Mouse (Mus musculus) heart, adult 18-20 months (tissue): ENCODE data around the gene Clta. TPM values are rescaled to one million over a fixed set of nuclear protein-coding genes. Genes with fewer than 3 reads are reported as not detected.
"Not testable (repeated sequence)": the region's sequence is repeated elsewhere in the genome, so short reads cannot be mapped to it uniquely, and the experiment has no call there.

Source experiments
- DNase-seq, 2 experiments: peaks; one replicate each; pipeline ENCODE4 v3.0.0; 2021 to 2022; ENCODE audit warnings: mixed read lengths in 1 of 2
- total RNA-seq, 2 experiments: library from RNA; stranded (reverse); gene quantifications; 2 replicates each; pipeline ENCODE4 v1.2.3; 2021

The Clta gene
- total RNA-seq, 2 experiments from 2014 or later, result 79.0 to 83.2 TPM

DNA sequence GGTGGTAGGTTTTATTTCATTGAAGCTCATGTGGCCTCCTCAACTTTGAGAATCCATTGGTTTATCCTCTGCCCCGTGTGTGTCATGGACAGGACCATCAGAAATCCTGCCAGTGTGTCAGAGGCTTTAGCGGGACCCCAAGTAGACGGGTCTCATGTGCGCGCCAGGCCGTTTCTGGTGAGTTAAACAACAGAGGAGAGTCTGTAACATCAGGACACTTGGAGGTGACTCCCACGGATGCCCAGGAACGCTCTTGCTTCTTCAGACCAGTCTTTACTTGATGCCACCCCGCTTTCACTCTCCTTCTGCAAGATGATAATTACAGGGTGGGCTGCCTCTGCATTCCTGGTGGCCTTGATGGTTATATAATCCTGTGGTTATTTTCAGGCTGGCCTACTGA lies 19.4 kb downstream of the Clta start:
- DNase-seq, result no peak

DNA sequence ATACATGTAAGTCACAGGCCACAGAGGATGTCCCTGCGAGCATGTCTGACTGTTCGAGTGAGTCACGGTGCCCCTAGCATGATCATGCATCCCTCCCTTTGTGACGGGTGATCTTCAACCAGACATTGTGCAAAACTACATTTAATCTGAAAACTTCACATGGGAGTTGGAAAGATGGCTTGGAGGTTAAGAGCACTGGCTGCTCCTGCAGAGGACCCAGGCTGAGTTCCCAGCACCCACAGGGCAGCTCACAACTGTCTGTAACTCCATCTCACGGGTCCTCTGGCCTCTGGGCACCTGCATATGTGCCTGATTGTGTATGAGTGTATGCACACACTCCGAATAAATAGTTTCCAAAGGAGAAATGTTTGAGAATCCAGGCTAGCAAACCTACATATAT lies 20.0 kb downstream of the Clta start:
- DNase-seq, result no peak

DNA sequence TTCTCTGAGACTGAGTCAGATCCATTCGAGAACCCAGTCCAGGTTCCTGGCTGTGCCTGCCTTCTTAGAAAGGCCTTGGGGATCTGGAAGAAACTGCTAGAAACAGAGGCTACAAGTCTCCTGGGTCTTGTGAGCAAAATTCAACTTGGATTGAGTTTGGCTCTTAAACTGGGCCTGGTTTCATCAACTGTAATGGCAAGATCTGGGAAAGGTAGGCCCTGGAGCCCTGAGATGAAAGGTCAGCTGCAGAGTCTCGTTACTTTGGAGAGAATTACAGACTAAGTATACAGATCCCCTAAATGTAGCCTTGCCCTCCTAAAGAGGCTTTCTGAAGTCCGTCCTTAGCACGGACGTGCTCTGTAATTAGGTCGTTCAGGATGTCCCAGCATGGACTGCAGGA lies 21.3 kb downstream of the Clta start:
- DNase-seq, result no peak

DNA sequence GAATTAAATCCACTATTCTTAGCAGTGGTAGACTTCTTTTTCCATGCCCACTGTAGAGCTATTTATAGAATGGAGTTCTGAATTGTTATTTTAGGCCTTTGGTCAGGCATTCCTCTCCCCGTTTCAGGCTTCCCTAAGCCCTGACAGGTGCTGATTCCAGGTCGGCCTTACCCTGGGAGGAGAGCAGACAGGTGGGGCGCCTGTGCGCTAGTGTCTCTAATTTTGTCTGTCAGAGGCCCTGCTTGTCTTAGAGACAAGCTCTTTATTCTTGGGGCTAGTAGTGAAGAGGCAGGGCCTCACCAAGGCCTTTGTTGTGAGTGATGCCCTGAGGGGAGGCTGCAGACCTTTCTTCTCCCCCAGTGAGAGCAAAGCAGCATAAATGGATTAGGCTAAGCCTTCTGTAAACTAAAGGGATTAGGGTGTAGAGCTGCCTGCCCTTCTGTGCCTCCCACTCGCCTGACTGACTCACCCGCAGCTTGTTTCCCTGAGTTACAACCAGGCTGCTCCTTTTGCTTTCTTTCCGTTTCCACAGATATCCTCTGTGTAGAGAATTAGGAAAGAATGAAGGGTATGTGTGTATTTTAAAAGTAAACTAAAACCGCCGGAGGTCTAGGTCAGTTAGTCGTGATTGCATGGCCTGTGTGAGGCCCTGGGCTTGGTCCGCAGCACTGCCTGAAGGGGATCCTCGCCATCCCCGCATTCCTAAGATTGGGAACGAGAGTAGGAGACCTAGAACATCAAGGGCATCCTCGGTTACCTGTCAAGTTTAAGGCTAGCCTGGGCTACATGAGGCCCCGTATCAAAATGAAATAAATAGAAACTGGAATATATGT lies 24.3 kb downstream of the Clta start:
- peak; percentile 34 to 54 for DNase-seq

DNA sequence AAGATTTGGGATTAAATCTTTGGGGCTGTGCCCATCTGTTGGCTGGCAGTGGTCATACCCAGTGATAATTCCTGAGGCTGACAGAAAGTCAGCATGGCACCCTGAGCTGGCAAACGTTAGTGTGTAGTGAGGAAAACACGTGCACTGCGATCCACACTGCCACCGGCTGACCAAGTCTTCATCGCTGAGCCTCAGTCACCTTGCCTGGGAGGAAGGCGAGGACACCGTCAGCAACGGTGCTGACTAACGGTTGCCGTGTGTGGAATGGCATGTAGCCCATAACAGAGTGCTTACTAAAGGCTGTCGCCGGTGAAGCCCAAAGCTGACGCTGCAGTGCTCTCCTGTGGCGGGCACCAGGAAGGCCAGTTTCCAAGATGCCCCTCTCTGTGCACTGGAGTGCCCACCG lies 25.4 kb downstream of the Clta start:
- peak; percentile 55 to 75 for DNase-seq

DNA sequence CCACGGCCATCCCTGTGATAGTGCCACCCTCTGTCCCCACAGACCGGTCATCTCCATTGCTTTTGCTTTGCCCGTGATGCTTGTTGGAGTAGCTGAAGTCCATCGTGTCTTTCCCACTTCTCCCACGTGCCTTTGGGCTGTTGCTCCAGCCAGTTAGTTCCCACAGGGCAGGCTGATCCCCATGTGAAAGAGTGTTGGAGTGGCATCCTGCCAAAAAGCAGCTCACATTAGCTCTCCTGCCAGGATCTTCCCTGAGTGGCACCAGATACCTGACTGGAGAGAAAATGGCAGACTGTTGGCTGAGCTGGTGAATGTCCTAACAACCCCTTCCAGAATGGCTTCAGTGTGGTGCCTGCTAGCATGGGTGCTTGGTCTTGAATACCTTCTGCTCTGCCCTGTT lies 27.3 kb downstream of the Clta start:
- DNase-seq, result peak; percentile 63 to 76

DNA sequence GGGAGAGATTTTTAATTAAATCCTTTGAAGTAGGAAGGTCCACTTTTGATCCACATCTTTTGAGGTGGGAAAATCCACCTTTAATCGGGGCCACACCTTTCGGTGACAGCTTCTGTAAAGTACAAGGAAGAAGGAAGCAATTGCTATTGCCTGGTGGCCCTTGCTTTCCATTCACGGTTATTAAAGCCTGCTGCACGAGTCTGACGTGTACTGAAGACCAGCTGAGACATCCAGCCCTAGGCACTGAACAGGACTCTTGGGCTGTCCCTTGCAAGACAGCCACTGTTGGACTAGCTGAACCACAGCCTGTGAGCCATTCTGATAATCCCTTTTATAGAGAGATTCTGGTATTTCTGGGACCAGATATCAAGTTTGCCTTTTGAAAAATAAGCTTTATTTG lies 32.2 kb downstream of the Clta start:
- DNase-seq, result no peak

DNA sequence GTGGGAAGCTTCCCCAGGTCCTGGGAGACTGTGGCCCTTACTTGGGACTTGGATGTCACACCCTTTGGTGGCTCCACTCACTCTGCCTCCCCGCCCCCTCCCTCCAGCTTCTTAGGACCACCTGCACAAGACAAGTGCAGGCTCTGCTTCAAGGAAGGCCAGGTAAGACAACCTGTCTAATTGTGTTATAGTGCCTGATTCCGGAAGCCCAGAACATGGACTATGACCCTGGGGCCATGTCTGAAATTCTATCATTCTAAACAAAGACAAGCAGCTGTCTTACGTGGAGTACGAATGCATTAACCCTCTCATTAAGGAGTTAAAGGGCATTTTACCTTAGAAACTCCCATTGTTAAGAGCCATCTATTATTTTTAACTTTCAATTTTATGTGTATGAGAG lies 36.5 kb downstream of the Clta start:
- DNase-seq, result no peak

DNA sequence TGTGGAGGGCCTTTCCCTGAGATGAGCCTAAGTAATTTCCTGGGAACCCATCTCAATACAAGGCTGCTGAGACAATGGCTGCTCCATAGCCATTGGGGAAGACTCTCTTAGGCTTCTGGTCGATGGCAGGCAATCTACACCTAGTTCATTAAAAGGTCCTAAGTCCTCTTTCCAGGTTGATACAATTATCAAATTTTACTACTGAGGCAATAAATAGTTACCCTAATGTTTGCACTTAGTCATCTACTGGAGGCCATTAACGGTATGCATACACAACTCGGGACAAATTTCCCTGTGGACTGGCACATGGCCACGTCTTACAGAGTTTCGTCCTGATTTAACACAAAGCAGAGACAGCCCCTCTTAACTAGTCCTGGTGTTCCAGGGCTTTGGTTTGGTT lies 38.2 kb downstream of the Clta start:
- no peak for DNase-seq

DNA sequence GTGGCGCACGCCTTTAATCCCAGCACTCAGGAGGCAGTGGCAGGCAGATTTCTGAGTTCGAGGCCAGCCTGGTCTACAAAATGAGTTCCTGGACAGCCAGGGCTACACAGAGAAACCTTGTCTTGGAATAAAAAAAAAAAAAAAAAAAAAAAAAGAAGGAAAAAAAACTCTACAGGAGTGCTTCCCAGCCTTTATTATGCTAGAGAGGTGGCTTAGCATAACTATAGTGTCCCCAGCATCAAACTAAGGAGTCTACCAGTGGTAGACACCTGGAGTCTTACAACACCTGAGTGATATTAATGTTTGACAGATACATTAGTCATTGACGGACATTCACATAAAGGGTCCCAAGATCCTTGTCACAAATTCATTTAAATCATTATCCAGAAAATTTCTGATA lies 38.9 kb downstream of the Clta start:
- DNase-seq, result not testable (repeated sequence)

DNA sequence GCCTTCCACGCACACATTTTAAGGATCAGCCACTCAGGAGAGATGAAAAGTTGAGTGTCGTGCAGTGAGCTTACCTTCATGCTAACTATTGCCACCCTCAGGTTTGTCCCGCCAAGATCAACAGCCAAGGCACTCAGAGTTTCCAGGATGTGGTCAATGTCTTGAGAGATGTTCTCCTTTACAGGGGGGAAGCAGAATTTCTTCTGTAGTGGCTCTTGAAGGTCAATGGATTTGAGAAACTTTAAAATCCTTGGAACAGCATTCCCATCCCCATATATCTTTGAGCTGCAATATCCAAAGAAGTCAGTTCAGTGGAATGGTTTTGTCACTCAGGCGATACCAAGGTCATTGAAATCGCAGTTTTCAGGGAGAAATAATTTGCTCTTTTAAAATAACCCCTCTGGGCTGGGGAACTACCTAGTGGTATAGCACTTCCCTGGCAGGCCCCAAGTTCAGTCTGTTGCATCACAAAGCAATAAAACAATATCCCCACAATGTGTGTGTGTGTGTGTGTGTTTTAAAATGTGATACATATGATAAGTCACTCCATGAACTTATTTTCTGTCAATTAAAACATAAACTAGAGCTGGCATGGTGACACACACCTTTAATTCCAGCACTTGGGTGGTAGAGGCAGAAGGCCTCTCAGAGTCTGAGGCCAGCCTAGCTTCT lies 40.6 kb downstream of the Clta start:
- DNase-seq, result no peak

DNA sequence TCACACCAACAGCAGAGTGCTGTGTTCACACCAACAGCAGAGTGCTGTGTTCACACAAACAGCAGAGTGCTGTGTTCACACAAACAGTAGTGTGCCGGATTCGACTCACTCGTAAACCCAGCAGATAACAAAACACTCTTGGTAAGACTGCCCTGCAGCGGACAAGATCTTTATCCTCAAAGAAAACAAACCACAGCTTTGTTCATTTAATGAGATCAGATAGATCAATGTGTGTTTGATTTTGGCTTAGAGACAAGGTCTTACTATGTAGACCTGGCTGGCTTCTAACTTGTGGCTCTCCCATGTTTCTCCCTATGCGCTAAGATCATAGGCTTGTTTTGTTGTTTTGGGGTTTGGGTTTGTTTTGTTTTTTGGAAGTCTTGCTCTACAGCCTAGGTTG lies 41.8 kb downstream of the Clta start:
- no peak for DNase-seq

DNA sequence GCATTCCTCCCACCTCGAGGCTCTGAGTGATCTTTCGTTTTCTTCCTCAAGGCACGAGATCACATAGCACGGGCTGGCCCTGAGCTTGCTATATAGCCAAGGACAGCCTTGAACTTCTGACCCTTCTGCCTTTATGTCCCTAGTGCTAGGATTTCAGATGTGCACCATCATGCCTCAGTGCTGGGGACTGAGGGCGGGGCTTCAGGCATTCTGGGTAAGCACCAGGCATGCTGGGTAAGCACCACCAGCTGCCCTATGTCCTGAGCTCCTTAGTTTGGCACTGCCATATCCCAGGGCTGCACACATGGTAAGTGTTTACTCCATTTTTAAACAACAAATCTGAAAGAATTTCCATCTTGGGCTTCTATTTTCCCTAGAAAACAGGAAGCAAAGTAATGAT lies 45.6 kb downstream of the Clta start:
- no peak for DNase-seq

DNA sequence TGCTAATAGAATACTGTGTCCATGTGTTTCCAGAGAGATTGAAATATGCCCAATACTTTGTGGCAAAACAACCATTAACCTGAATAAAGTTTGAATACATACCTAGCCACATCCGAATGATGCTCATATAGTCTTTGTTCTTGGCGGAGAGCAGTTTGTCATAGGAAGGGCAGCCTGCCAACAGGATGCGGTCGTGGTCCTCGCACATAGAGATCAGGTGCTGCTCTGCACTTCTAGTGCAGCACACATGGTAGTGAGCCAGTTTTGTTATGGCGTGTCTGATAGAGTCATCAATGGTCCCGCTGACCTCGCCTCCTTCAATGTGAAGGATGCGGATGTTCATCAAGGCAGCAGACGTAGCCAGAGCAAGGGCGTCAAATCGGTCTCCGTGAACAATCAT lies 55.4 kb downstream of the Clta start:
- DNase-seq, result no peak

DNA sequence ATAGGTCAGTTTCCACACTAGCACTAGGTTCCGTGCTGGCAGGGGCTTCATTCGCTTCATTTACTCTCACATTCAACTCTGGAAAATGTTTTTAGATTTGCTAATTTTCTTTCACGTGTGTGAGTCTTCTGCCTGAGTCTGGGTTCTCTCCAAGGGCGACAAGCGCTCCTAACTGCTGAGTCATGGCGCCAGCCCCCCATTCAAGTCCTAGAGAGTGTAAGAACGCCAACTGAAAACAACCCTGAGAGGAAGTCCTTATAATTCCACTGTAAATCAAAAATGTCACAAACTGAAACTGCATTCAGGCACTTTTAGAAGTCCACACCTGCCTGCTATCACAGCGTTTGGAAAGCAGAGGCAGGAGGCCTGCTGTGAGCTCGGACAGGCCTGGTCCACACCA lies 57.8 kb downstream of the Clta start:
- DNase-seq, result no peak

DNA sequence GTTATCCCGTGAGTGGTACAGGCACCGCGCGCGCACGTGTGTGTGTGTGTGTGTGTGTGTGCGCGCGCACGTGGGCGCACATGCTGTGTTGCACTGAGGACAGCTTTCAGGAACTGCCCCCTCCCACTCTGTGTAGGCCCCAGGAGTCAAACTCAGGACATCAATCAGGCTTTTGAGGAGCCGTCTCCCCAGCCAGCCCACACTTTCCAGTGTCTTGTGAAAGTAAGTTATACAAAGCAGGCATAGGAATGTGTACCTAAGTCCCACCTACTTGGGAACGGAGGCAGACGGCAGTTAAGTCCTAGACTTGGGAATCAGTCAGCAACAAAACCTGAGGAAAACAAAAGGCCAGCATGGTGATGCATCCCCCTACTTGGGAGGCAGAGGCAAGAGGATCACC lies 58.6 kb downstream of the Clta start:
- no peak for DNase-seq

DNA sequence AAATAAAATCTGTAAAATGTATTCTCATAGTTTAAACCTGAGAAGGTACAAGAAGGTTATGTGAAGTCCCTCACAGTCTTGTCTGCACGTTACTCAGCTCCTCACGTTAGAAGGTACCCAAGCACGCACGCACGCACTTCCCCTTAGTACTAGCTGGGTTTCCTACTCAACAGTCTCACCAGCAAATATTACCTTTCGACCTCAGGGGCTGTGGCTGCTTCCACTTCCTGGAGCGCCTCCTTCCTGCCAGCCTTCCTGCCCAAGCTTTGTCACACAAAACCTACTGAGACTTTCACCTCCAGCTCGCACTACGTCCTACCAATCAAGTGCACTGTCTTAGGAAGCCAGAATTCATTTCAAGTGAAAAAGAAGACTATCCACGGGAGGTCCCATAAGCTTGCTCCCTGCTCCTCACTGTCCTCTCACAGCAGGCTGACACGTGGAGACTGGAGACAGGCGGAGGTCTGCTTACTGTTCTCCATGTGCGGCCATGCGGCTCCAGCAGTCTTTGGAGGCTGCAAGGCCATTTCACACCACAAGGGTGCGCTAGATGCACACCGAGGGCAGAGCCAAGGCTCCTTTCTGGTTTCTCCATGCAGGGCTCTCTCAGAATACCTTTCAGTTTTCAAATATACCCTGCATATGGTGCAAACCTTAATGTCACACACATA lies 61.2 kb downstream of the Clta start:
- peak; percentile 88 to 95 for DNase-seq

DNA sequence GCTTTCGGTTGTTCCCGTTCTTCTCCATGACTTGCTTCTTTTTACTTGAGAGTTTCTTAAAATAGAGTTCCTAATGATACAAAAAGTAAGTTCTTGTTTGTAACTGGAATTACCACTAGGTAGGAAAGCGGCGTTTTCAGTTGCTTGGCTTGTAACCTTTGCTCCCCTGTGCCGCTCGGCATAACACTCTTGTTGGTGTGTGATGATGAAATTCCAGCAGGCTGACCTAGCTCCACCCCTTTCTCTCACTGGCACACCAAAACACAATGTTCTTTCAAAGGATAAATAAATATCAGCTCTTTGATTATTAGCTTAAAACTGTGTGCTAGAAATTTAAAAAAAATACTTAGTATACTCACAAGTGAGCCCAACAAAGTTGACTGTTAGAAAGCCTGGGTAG lies 62.6 kb downstream of the Clta start:
- no peak for DNase-seq

DNA sequence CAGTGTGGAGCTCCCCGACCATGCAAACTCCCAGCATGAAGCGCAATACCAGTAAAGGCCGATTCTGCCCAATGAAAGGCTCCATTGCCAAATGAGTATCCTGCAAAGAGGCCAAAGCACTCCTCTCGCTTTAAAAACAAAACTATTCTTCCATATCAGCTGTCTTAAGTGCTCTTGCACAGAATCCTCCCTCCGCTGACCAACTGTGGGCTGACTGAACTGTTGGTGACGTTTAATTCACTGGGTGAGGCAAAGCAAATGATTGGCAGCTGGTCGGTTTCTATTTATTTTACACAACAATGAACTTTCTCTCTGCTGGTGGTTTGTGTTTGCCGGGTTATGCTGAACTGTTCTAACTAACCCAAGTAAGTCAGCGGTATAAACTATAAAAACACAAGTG lies 64.5 kb downstream of the Clta start:
- peak; percentile 14 to 37 for DNase-seq

DNA sequence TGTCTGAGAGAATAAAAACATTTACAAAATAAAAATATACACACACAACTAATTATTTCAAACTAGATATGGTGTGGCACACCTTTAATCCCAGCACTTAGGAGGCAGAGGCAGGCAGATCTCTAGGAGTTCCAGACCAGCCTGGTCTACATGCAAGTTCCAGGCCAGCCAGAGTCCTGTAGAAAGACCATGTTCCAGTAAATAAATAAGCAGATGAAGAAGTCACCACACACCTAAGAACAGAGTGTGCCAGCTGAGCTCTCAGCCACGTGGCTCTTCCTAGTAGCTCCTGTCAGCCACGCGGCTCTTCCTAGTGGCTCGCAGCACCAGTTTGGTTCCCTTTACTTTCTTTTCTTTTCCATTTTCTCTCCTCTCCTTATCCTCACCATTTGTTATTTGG lies 65.2 kb downstream of the Clta start:
- DNase-seq, result no peak

DNA sequence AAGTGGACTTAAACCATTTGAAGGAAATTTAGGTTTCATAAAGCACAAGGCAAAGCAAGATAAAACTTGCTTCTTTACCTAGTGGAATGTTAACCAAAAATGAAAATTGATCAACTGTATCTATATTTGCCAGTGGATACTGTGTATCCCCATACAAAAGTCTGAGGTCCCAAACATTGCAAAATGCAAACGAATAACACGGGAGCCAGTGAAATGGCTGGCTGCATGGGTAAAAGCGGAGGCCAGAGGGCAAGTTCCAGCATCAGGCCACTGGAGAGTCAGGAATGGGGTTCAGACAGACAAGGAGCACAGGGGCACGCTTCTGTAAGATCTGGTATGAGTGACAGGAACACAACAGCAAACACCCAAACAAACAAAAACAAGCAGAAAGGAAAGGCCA lies 66.4 kb downstream of the Clta start:
- DNase-seq, result no peak

DNA sequence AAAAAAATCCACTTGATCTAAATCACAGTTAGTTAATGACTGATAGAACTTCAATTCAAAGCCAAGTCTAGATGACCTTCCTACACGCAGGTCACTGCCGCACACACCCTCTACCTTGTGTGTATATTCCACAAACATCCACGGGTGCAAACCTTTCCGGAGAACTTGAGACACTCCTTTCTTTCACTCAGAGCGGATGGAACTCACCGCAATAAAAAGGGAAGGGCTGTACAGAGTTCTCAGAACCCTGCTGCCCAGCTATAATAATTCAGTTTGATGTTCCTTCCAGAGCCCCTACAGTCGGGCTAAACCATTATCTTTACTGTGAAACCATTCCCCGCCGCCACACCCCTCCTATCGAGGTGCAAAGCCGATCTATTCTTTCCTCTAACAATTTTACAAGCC lies 67.5 kb downstream of the Clta start:
- no peak for DNase-seq

DNA sequence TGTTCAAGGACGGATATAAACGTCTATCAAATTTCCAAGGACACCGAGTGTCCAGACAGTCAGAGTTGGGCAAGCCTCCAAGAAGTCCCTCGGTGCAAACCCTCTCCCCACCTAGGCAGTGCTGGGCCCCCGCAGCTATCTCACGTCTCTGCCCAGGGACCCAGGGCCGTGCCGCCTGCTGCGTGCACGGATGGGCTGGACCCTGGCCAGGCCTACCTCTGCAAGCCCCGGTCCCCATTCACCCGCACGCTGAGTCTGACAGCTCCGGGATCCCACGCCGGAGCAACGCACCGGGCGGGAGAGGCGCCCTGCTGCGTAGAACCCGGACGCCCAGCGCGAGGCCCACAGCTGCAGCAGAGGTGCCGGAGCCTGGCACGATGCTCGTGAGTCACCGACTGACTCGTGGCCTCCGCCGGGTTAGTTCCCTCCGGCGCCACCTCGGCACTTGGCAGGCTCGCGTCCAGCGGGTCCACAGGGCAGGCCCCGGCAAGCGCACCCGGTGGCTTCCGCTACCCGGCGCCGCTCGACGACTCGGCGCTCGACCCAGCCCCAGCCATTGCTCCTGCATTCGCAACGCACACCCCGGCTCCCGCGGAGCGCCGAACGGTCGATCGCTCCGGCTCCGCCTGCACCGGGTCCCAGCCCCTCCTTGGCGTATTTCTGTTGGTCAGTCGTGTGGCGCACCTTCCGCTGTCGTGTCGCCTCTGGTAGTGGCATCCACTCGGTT lies 68.1 kb downstream of the Clta start:
- peak; percentile 92 to 96 for DNase-seq
